Mouse (Mus musculus) olfactory bulb, adult 2 months (tissue): ENCODE measurements around the gene Rtca.

Source experiments
- CTCF ChIP-seq: fragments of 200-500 bp; IDR thresholded peaks from 2 replicates; pipeline ENCODE4 v1.5.1; 2012; ENCODE audit warnings: low read depth, mild to moderate bottlenecking, low read length, moderate library complexity; ENCODE audit not compliant: insufficient read depth
- POLR2A ChIP-seq: fragments of 200-500 bp; IDR thresholded peaks from 2 replicates; pipeline ENCODE4 v1.6.1; 2012; ENCODE audit warnings: mild to moderate bottlenecking, low read depth, low read length, moderate library complexity; ENCODE audit not compliant: insufficient read depth

DNA sequence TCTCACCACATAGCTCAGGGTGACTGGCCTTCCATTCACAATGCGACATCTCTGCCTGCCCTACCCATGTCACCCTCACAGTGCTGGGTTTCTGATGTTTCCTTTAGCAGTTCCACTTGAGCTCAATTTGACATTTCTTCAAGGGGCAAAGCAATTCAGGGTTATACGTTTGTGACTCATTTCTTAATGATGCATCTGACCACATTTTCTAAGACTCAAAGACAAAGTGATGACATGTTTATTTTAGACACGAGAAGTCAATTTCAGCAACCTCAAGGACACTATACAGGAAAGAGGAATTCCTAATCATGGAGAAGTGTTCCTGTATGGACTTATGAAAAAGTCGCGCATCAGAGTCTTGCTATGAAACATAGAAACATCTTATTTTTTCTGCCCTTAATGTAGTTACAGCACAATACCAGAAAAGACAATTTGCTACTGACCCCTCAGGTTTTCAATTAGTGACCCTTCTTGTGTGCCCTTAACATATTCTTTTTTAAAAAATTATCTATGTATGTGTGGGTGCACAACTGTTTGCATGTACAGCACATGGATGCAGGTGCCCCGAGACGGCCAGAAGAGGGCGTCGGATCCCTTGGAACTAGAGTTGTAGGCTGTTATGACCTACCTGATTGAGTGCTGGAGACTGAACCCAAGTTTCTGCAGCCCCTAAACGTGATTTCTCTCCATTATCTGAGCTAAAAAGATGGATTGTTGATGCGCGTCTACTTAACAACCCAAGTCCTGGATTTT lies 4.3 kb upstream of the Rtca start:
- TF ChIP-seq CTCF (no peak), POLR2A (no peak)
